Mouse (Mus musculus): ENCODE data around the gene Thsd4. TPM values are rescaled to one million over a fixed set of nuclear protein-coding genes. Genes with fewer than 3 reads are reported as not detected.
A peak's percentile ranks its signal among the peaks of the same experiment; 100 is the strongest.

Gene Thsd4
- total and polyA plus RNA-seq, 2 experiments from 2014 or later: 4.9 to 15.3 TPM

DNA sequence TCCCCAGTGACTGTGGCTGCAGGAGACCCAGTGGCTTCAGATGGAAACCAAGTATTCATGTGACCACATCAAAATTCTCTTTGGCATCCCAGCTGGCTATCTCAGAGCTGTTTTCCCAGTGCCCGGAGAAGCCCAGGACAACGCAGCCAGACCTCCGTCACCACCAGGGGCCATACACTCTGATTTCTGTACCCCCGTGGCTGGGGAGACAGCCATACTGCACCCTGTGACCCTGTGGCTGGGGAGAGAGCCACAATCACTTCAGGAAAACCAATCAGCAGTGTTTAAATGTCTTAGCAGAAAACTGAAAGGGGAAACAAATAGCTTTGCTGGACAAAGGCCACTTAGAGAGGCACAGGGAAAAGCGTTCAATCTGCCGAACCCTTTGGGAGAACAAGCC is 208.2 kb downstream of the Thsd4 start:
- Histone ChIP-seq H3K9me3 (ENCODE audit: low read length) (no peaks in the 10 kb centered on the region), H3K27ac (no peak overlapping the region), H3K36me3 (ENCODE audit: insufficient read depth, low read length) (no peaks in the 10 kb centered on the region), H3K9ac (replicated peaks; ENCODE audit: low read length) (no peak overlapping the region), H3K4me2 (ENCODE audit: low read depth, low read length) (no peak overlapping the region), H3K4me3 (ENCODE audit: low read length) (no peak overlapping the region), H3K27me3 (ENCODE audit: insufficient read depth, low read length) (no peaks in the 10 kb centered on the region), H3K4me1 (ENCODE audit: insufficient read depth, low read length) (peaks cover 27% of the 10 kb centered on the region)
- no peak for TF ChIP-seq CTCF (IDR thresholded peaks at IDR 0.05; ENCODE audit: low read depth)
- ATAC-seq: no peak
- DNase-seq (ENCODE audit: low spot score): no peak
- WGBS: 38% methylated on average over 6 of the region's 6 CpGs

GRCm38 (mm10) chr9:60312670-60313069 is 209.2 kb downstream of the Thsd4 start:
- DNase-seq (ENCODE audit: low spot score) (no peak), ATAC-seq (no peak)
- Histone ChIP-seq H3K4me2 (ENCODE audit: low read depth, low read length) (no peak overlapping the region), H3K27ac (no peak overlapping the region), H3K4me1 (ENCODE audit: insufficient read depth, low read length) (peaks cover 27% of the 10 kb centered on the region), H3K9me3 (ENCODE audit: low read length) (no peaks in the 10 kb centered on the region), H3K27me3 (ENCODE audit: insufficient read depth, low read length) (no peaks in the 10 kb centered on the region), H3K36me3 (ENCODE audit: insufficient read depth, low read length) (no peaks in the 10 kb centered on the region), H3K4me3 (ENCODE audit: low read length) (no peak overlapping the region), H3K9ac (replicated peaks; ENCODE audit: low read length) (no peak overlapping the region)
- TF ChIP-seq CTCF (IDR thresholded peaks at IDR 0.05; ENCODE audit: low read depth): no peak
- 57% methylated on average over 7 of the region's 7 CpGs for WGBS

DNA sequence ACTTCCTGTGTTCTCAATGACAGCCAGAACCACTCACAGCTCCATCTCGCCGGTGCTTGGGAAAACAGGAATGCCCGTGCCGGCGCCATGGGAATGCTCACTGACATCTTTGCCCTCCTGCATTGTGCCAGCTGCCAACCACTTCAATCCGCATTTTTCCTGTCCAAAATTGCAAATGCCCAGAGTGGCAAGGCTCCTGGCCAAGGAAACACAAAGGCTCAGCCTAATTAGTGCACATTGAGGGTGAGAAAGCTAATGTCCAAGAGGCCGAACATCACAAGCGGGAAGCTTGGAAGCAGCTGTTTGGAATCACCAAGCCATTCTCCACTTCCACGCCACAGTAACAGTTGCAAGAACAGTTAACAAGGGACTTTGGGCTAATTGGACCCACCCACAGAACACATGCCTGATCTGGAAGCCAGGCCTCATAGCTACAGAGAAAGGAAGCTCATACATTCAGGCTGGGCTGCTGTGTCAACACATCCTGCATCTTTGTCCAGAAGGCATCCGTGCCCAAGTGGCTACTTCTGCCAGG is 210.2 kb downstream of the Thsd4 start:
- Histone ChIP-seq H3K9ac (replicated peaks; ENCODE audit: low read length) (no peak overlapping the region), H3K36me3 (ENCODE audit: insufficient read depth, low read length) (no peaks in the 10 kb centered on the region), H3K27ac (no peak overlapping the region), H3K4me3 (ENCODE audit: low read length) (no peak overlapping the region), H3K27me3 (ENCODE audit: insufficient read depth, low read length) (no peaks in the 10 kb centered on the region), H3K9me3 (ENCODE audit: low read length) (no peaks in the 10 kb centered on the region), H3K4me2 (ENCODE audit: low read depth, low read length) (no peak overlapping the region), H3K4me1 (ENCODE audit: insufficient read depth, low read length) (peaks cover 27% of the 10 kb centered on the region)
- TF ChIP-seq CTCF (IDR thresholded peaks at IDR 0.05; ENCODE audit: low read depth): no peak
- DNase-seq (ENCODE audit: low spot score) (peak; percentile 90), ATAC-seq (peak; percentile 93)
- WGBS: 26% methylated on average over 10 of the region's 10 CpGs

GRCm38 (mm10) chr9:60310741-60311317 is 211.0 kb downstream of the Thsd4 start:
- no peak for TF ChIP-seq CTCF (IDR thresholded peaks at IDR 0.05; ENCODE audit: low read depth)
- Histone ChIP-seq H3K9me3 (ENCODE audit: low read length) (no peaks in the 10 kb centered on the region), H3K9ac (replicated peaks; ENCODE audit: low read length) (no peak overlapping the region), H3K36me3 (ENCODE audit: insufficient read depth, low read length) (no peaks in the 10 kb centered on the region), H3K27me3 (ENCODE audit: insufficient read depth, low read length) (no peaks in the 10 kb centered on the region), H3K4me2 (ENCODE audit: low read depth, low read length) (no peak overlapping the region), H3K27ac (peak overlapping the region; percentile 71; the same call in 1 of the 2 replicates), H3K4me1 (ENCODE audit: insufficient read depth, low read length) (peaks cover 31% of the 10 kb centered on the region), H3K4me3 (ENCODE audit: low read length) (no peak overlapping the region)
- 62% methylated on average over 8 of the region's 8 CpGs for whole genome bisulfite sequencing
- ATAC-seq (no peak), DNase-seq (ENCODE audit: low spot score) (no peak)

- DNase-seq (ENCODE audit: low spot score) (peak; percentile 73), ATAC-seq (peak; percentile 62)
- peaks cover 31% of the 10 kb centered on the region for H3K4me1 ChIP-seq (ENCODE audit: insufficient read depth, low read length)
- no peak for TF ChIP-seq CTCF (IDR thresholded peaks at IDR 0.05; ENCODE audit: low read depth)
- 34% methylated on average over 16 of the region's 16 CpGs for WGBS
- no peak overlapping the region for H3K4me3 ChIP-seq (ENCODE audit: low read length)
- no peak overlapping the region for H3K9ac ChIP-seq (replicated peaks; ENCODE audit: low read length)
- H3K27me3 ChIP-seq (ENCODE audit: insufficient read depth, low read length): no peaks in the 10 kb centered on the region
- peak overlapping the region; percentile 71 for H3K27ac ChIP-seq
- no peaks in the 10 kb centered on the region for H3K36me3 ChIP-seq (ENCODE audit: insufficient read depth, low read length)
- no peak overlapping the region for H3K4me2 ChIP-seq (ENCODE audit: low read depth, low read length)
- H3K9me3 ChIP-seq (ENCODE audit: low read length): no peaks in the 10 kb centered on the region
Observed at GRCm38 (mm10) chr9:60309786-60310711, 211.8 kb downstream of the Thsd4 start.

GRCm38 (mm10) chr9:60308182-60308581 is 213.7 kb downstream of the Thsd4 start:
- Histone ChIP-seq H3K9ac (replicated peaks; ENCODE audit: low read length) (no peak overlapping the region), H3K27ac (no peak overlapping the region), H3K4me2 (ENCODE audit: low read depth, low read length) (no peak overlapping the region), H3K36me3 (ENCODE audit: insufficient read depth, low read length) (no peaks in the 10 kb centered on the region), H3K27me3 (ENCODE audit: insufficient read depth, low read length) (no peaks in the 10 kb centered on the region), H3K4me1 (ENCODE audit: insufficient read depth, low read length) (peaks cover 21% of the 10 kb centered on the region; the same call in 1 of the 2 replicates), H3K4me3 (ENCODE audit: low read length) (no peak overlapping the region), H3K9me3 (ENCODE audit: low read length) (no peaks in the 10 kb centered on the region)
- 80% methylated on average over 4 of the region's 4 CpGs for WGBS
- ATAC-seq: no peak
- TF ChIP-seq CTCF (IDR thresholded peaks at IDR 0.05; ENCODE audit: low read depth): no peak
- DNase-seq (ENCODE audit: low spot score): no peak

All from hindbrain, postnatal 0 days (tissue).